Mouse (Mus musculus): ENCODE results near the gene Kat6b.

Kat6b gene

DNA sequence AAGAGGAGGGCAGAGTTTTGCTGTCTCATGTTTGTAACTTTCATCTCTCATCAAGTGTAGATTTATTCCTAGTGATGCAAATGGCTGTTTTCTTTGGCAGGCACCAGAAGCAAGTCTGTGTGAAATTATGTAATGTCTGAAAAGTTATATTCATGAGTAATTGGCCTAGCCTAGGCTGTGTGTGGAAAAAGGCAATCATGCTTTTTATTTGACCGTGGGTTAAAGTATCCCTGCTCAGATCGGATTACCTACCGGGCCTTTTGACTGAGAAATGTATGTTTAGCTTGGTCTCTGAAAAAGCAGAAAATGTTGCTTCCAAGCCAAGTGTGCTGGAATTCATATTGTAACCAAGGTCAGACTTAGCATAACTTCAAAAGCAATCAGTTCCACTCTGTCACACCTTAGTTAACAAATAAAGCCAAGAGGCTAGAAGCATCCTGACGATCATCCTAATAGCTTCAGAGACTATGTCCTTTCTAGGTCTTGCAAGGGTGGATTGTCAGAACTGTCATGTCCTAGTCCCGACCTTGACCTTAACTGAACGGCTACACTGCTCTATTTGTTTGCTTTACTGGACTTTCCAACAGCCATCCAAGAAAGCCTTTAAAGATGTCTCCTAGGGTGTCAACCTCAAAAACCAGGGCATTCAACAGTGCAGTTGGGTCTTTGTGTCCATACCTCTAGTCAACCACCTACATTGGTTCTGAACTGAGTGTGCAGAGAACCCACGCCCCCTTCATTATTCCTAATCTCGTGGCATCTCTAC lies 111.9 kb downstream of the Kat6b start:
- DNase-seq (ENCODE audit: low spot score): no peak

DNA sequence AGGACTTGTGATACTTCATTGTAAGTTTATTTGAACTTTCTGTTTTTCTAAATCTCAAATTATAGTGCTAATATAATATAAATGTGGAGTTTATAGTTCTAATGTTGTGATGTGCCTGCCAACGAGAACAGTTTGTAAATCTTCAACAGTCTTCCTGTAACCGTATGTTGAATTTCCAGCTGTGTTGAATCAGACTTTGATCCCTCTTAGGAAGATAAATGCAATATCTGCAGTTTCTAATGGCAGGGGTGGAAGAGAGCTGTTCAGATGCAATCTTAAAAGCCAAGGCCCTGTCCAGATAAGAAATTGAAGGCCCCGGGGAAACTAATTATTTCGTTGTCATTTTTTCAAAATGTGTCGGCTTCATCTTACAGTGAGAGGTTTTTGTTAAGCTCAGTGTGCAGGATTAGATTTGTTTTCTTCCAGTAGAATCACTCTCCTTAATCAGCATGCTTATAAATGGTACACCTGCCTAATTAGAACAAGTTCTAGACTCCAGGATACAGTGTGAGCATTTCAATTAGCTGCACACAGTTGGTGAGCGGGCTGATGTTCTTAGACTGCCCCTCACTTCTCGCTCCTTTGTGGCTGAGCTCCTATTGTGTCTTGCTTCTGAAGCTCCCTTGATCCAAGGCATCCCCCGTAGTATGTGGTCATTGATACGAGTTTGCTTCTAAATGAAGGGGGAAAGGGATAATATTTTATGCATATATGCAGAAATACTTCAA lies 118.4 kb downstream of the Kat6b start:
- DNase-seq (ENCODE audit: low spot score): no peak

DNA sequence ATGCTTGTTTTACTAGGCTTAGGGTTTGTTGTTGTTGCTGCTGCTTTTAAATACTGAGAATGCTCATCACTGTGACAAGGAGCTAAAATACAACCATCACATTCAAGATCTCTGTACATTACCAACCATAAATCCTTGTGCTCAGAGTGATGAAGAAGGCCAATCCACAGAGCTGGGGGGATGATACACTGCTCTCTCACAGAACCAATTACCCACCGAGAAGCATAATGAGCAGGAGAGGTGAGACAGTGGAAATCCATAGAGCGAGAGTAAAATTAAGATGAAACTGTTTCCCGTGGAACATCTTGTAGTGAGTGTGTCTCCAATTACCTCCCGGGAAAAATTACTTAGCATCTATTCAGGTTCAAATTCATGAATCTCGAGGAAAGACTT lies 118.9 kb downstream of the Kat6b start:
- no peak for DNase-seq (ENCODE audit: low spot score)

DNA sequence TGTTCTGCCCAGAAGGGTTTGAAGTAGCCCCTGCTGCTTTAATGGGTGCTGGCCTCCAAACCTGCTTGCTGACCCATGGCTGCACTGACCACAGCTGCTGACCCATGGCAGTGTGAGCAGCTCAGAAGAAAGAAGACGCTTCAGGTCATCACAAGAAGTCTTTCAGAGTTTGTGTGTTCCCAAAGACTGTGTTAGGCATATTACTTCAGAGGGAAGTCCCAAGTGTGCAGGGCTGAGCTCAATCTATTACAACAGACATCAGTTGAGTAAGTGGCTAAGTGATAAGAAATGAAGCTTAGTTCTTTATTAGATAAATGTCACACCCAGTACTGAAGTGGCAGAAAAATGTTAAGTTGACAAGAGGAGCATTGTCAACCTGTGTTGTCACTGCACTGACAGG lies 119.4 kb downstream of the Kat6b start:
- DNase-seq (ENCODE audit: low spot score): no peak

DNA sequence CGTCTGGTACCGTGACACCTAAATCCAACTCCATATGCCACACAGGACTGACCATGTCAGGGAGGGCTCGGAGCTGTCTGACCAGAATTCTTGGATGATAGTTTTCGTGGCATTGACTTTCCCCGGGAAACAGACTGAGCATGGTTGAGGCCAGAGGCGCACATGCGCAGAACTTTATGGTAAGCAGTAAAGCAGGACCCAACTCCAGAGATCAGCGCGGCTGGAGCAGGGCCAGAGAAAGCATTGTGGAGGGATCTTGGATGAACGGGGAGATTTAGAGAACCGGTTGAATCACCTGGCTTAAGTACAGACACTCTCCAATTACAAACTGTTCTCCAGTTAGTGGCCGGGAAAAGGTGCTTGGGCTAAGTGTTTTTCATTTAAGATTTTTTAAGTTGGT lies 120.9 kb downstream of the Kat6b start:
- no peak for DNase-seq (ENCODE audit: low spot score)

DNA sequence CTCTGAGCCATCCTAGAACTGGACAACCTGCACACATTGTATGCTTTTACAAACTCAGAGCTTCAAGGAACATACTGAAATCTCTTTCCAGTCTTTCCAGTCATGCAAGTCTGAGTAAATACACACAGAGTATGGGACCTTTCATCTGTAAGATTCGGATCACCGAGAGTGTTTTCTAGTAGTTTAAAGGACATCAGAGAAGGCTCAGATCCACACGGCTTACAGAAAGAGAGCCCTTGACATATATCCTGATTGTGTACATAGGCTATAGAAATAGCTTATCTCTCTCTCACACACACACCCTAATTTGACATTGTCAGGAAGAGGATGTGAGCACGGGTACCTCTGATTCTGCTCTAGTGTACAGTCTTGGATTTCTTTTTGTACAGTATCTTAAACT lies 121.7 kb downstream of the Kat6b start:
- no peak for DNase-seq (ENCODE audit: low spot score)

DNA sequence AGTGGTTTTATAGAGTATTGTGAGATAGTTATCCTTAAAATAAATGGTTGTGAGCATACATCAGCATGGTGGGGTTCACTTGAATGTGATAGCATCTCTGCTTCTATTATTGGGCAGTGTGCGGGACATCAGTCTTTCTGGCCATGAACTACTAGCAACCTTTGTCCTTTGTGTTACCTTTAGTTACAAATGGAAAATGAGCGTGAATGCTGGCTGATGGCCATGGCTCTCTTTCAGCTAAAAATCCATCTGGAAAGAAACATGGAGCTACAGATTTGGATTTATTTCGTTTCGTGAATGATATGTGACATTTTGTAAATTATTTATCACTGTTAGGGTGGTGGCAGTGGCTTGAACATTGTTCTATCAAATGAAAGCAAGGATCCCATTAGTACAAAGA lies 126.5 kb downstream of the Kat6b start:
- no peak for DNase-seq (ENCODE audit: low spot score)

DNA sequence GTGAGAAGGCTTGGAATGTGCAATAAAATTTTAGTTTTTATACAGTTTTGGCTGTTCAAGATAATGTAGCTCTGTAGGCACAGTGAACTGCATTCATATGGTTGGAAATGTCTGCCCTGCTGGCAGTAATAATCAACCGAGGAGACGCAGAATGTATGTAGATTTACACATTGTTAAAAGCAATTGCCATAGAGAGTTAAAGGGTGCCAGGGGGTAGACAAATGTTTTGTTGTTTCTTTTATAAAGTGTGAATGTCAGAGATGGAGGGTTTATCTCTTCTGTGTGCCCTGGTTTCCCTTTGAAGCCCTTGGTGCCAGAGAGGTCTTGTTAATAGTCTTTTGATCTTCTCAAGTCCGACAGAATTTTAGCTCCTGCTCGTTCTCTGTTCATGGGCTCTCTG lies 127.7 kb downstream of the Kat6b start:
- DNase-seq (ENCODE audit: low spot score): no peak

DNA sequence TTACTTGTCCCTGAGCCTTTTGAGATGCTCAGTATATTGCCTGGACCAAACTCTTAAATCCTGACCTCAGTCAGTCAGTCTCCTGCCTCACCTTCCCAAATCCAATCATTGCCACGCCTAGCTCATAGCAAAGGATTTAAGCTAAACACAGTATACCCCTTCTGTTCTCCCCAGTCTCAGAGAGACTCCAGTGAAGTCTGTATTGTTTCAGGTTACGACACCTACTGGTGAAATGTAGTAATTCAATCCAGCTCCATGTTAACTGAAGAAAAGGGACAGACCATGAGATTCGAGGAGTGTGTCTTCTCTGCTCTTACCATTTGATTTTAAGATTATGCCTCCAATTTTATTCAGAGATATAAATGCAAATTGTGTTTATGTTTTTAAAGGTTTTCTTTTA lies 129.0 kb downstream of the Kat6b start:
- no peak for DNase-seq (ENCODE audit: low spot score)

DNA sequence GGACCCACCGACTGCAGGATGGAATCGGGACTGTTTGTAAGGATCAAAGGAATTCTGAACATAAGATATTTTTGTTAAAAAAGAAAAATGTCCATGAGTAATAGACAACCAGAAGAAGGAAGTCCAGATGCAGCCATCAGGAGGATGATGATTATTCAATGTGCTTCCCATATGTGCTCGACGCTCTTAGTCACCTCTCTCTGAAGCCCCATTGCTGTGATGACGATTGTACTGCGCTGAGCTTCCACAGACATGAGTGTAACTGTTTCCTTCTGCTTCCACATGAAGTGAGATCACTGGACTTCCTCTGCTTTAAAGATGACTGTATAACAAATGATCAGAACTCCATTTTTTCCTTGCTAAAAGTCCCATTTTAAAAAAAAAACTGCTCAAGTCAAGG lies 131.8 kb downstream of the Kat6b start:
- no peak for DNase-seq (ENCODE audit: low spot score)

DNA sequence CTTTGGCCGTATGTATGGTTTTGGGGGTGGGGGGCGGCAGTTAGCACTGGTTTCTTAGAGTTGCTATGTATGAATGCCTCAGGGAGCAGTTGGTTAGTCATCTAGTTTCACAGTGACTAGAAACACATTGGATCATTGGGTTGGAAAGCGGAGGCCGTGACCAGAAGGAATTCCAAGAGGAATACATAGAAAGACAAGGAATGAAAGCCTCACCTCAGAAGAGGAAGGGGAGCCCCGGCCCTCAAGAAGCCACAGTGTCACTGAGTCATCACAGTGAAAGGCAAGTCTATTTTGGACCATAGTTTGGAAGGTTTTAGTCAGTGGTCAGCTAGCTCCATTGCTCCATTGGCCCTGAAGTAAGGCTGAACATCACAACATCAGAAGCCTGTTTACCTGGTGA lies 132.9 kb downstream of the Kat6b start:
- DNase-seq (ENCODE audit: low spot score): no peak

DNA sequence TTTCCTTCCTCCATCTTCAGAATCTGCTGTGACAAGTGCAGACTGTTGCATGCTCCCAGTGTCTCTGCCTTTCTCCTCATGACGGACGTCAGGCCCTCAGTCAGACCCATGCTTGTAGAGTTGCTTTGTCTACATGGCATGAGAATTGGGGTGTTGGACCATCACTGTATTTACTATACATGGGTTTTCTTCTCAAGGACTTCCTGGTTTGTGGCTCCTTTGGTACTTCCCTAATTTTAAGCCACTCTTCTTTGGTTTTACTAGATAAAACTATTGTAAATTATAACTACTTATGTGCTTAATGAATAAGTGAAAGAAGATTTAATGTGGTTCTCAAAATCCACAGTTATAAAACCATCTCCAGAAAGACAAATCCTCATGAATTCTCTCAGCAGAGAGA lies 134.6 kb downstream of the Kat6b start:
- no peak for DNase-seq (ENCODE audit: low spot score)

DNA sequence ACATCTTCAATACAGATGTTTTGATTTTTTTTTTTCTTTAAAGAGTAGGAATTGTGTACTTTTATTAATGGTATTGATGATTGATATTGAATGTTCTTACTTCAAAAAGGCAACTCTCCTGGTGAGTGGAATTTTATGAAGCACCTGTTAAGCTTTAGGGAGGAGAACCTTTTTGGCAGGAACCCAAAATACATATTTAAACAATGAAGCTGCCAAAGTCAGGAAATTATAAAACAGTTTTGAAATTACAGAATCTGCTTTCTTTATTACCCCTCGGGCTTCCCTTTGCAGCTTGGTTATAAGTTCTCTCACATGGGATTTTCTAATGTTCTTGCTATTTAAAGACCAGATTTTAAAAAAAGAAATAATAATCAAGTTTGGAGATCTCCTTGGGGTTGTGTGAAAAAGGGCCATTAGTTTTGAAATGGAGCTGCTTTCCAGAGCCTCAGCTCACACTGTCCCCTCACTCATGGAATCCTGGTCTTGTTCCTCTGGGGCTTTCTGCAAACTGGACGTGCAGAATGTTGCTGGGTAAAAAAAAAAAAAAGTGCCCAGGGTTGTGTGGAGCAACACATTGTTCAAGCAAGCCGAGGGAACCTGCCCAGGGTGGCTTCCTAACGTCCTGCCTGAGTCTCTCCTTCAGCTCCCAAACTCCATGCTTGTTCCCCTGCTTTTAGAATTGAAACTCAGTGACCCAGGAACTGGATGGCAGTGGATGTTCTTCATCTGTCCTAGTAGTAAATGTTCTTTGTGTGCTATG lies 136.2 kb downstream of the Kat6b start:
- DNase-seq (ENCODE audit: low spot score): no peak

DNA sequence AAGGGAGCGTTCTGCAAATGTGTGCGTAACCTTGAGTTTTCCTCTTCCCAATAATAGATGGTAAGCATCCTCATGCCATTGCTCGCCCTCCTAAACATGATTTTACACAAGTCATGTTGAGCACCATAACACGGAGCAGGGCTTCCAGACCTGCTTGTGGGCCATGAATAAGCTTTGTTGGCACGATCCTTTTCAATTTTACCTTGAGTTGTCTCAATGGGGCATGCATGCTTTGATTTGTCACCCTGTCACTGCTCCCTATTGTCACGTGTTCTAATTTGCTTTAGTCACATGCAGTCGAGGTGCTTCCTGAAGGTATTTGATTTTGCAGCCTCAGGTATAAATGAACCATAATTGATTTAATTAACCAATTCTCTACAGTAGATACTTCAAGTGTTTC lies 138.7 kb downstream of the Kat6b start:
- no peak for DNase-seq (ENCODE audit: low spot score)

DNA sequence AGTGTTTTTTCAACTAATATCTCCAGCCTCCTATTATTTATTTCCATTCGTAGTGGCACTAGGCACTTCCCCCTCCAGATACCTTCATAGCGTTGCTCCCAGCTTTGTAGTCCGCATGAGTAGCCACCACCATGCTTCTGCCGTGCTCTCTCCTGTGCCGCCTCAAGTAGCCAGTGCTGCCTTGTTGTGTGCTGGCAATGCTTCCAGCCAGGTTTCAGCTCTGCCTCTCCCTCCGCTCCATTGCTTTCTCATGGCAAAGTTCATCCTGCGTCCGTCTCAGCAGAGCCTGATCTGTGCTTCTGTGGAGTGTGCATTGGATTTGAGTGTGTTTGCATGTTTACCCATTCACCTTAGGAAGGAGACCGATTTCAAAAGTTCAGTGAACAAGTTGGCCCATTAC lies 144.7 kb downstream of the Kat6b start:
- DNase-seq (ENCODE audit: low spot score): no peak

DNA sequence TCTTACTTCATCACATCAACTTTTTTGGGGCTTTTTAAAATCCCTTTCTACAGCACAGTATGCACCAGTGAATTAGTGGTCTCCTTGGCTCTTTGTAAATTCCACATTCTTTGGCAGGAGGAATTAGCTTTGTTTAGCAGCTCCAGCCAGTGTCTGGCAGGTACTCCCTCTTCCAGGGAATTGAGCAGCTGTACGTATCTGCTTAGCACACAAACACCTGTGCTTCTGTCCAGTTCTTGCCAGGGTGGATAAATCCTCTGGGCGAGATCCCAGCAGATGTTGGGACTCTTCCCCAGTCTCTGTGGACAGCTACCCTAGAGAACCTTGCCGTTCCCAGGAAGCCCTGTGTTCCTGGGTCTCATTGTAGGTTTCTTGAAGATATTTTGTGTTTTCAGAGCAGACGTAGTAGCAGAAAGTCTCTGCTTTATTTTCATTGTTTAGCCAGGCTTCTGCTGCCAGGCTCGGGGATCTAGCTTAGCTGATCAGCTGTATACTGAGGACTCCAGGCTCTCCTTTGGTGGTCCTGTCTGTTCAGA lies 150.5 kb downstream of the Kat6b start:
- no peak for DNase-seq (ENCODE audit: low spot score)

DNA sequence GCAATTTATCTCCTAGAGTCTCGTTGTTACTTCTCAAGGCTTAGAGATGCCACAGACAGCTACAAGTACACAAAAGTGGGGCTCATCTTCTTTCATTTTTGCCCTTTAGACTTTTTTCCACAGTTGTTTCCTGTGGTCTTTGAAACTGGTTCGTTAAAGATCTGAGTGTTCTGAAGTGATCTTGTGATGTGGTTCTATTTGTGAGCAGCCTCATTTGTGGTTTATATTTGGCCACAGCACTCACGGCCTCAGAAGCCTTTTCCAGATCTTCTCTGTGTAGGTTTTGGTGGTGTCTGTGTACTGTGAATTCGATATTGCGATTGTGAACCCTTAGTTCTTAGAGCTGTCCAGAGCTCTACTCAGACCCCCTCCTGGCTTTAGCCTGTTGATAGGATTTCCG lies 155.3 kb downstream of the Kat6b start:
- DNase-seq (ENCODE audit: low spot score): no peak

DNA sequence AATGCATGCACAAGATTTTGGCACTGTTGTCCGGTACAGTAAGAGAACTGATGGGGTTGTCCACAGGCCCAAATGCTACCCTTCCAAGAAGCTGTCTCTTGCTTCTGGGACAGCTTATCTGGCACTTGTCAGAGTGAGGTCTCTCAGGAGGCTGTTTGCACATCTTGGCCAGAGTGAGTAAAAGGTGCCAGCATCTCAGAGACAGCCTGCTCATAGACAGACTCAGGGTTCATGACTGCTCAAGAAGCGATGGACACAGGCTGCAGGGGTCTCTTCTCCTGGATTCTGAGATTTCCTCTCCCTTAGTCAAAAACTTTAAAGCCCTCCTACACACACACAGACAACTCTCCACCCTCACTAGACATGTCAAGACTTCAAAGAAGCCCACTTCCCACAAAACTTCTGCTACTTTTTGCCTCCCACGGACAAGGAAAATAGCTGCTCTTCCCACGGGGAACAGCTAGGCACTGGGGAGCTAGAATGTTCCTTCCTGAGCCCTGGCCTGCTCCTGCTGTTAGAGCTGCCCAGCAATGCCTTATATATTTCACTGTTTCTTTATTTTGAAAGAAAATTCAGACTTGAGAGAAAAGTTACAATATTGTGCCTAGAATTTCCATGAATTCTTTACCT lies 159.7 kb downstream of the Kat6b start:
- DNase-seq (ENCODE audit: low spot score): no peak

DNA sequence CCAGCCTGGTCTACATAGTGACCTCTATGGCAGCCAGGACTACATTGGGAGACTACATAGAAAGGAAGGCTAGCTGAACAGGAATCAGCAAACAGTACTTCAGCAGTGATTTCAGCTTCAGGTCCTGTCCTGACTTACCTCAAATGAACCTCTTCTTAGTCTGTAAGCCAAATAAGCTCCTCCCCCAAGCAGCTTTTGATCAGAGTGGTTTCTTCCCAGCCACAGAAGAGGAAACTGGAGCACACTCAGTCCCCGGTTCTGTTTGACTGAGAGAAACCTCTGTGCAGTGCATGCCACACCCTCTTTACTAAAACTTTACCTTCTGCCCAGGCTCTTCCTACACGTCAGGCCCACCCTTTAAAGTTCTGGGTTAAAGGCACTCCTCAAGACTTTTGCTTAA lies 172.6 kb downstream of the Kat6b start:
- DNase-seq (ENCODE audit: low spot score): no peak

DNA sequence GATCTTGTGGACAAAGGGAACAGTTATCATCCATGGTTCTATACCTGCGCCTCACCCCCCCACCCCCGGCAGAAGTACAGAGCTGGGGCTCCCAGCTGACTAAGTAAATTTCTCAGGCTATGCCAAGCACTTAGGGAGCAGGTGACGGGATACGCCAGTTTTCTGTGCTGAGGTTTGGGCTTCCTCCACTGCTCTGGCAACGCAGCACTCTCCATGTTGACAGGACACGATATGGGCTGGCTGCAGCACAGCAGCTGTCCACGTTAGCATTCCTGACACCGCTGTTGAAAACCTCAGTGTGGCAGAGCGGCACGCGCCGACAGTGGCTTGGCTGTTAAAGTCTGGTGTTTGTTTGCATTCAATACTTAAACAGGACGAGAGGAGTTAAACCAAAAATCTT lies 177.9 kb downstream of the Kat6b start:
- DNase-seq (ENCODE audit: low spot score): no peak

DNA sequence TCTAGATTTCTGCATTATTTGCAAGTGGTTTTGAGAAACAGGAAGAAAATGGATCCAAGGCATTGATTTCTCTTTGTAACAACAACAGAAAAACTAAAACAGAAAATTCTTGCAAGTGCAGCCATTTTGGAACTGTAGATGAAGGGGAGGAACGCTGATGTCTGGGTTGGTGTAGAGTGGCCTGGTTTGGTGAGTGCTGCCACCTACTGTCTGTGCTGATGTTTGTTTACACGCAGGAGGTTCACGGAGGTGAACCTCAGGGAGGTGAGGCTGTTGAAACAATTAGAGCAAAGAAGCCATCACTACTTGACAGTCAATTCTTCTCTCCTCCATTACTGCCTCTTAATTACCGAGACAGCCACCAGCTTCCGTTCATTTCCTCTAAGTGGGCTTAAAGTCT lies 178.4 kb downstream of the Kat6b start:
- no peak for DNase-seq (ENCODE audit: low spot score)

DNA sequence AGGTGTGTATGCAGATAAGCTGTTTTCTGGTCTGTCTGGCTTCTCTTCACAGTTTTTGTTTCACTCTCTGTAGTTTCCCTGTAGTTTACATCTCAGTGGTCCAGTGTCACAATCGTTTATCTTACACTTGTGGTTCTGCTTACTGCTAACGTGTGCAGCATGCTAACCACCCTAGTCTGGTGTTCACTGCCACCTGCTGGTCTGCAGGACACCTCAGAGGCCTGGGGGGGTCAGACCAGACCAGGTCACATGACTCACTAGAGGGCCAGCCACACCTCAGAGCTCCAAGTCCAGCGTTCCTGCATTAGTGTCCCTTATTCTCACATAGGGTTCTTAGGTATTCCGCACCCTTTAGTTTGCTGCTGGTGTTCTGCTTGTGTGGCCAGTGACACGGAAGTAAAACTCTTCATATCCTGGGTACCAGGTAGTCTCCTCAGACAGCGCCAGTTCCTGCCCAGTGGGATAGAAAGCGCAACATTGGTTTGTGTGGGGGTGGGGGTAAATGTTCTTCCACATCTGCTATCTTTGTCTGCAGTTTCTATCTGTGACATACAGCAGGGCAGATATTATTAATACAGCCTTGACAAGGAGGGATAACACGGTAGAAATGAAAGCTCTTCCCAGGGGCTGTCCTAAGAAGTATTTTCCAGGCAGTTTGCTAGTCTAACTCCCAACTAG lies 181.4 kb downstream of the Kat6b start:
- no peak for DNase-seq (ENCODE audit: low spot score)
